Mouse (Mus musculus) stomach, embryonic 14.5 days (tissue): ENCODE measurements around the gene Gm10322. TPM values are rescaled to one million over a fixed set of nuclear protein-coding genes. Genes with fewer than 3 reads are reported as not detected.
A peak's percentile ranks its signal among the peaks of the same experiment; 100 is the strongest.

Experiments used
- ATAC-seq: fragments of 200-750 bp; cut with Nextera tagmentation; 2 replicates; pipeline ENCODE4 v1.8.0; 2017; ENCODE audit warnings: low read depth, moderate TSS enrichment; ENCODE audit not compliant: insufficient number of reproducible peaks, insufficient read depth, low FRiP score
- H3K27ac ChIP-seq: fragments of 300-500 bp; sonication (generic); 2 replicates; pipeline ENCODE4 v1.5.1; 2014; ENCODE audit warnings: mild to moderate bottlenecking, low read length, moderate library complexity, mixed read lengths
- H3K27me3 ChIP-seq: fragments of 300-500 bp; sonication (generic); 2 replicates; pipeline ENCODE4 v1.6.1; 2014; ENCODE audit warnings: low read length, control low read depth, mixed read lengths; ENCODE audit not compliant: control insufficient read depth, insufficient read depth
- H3K36me3 ChIP-seq: fragments of 300-500 bp; sonication (generic); 2 replicates; pipeline ENCODE4 v1.6.1; 2014; ENCODE audit warnings: mild to moderate bottlenecking, control low read depth, low read length, moderate library complexity, mixed read lengths; ENCODE audit not compliant: control insufficient read depth, insufficient read depth
- H3K4me1 ChIP-seq: fragments of 300-500 bp; sonication (generic); 2 replicates; pipeline ENCODE4 v1.6.1; 2014; ENCODE audit warnings: low read length, control low read depth, mixed read lengths; ENCODE audit not compliant: control insufficient read depth, insufficient read depth
- H3K4me2 ChIP-seq: fragments of 300-500 bp; sonication (generic); replicated peaks from 2 replicates; pipeline ENCODE4 v1.6.1; 2014; ENCODE audit warnings: low read depth, low read length, control low read depth
- H3K4me3 ChIP-seq: fragments of 300-500 bp; sonication (generic); 2 replicates; pipeline ENCODE4 v1.5.1; 2014; ENCODE audit warnings: low read depth, low read length, control low read depth
- H3K9ac ChIP-seq: fragments of 300-500 bp; sonication (generic); replicated peaks from 2 replicates; pipeline ENCODE4 v1.6.1; 2014; ENCODE audit warnings: low read depth, mild to moderate bottlenecking, control low read depth, low read length, moderate library complexity, mixed read lengths
- H3K9me3 ChIP-seq: fragments of 300-500 bp; sonication (generic); 2 replicates; pipeline ENCODE4 v1.6.1; 2016; ENCODE audit warnings: low read depth, low read length, control low read depth; ENCODE audit not compliant: control insufficient read depth
- WGBS: fragments of 180-500 bp; shearing (Covaris S2); extraction: QIAGEN DNeasy Blood & Tissue Kit; methylation state at CpG from one replicate; pipeline ENCODE4 v1.1.7; 2014; 5-methylcytosine and 5-hydroxymethylcytosine counted together
- polyA plus RNA-seq: library from polyadenylated mRNA; unstranded; fragments of >200 nt; fragmentation: Nextera tagmentation; extraction: Ambion mirVana; gene quantifications from 2 replicates; pipeline ENCODE4 v1.2.1, GENCODE M21; 2014

Gene Gm10322
- polyA plus RNA-seq, 1 experiment from 2014 or later, result not detected

DNA sequence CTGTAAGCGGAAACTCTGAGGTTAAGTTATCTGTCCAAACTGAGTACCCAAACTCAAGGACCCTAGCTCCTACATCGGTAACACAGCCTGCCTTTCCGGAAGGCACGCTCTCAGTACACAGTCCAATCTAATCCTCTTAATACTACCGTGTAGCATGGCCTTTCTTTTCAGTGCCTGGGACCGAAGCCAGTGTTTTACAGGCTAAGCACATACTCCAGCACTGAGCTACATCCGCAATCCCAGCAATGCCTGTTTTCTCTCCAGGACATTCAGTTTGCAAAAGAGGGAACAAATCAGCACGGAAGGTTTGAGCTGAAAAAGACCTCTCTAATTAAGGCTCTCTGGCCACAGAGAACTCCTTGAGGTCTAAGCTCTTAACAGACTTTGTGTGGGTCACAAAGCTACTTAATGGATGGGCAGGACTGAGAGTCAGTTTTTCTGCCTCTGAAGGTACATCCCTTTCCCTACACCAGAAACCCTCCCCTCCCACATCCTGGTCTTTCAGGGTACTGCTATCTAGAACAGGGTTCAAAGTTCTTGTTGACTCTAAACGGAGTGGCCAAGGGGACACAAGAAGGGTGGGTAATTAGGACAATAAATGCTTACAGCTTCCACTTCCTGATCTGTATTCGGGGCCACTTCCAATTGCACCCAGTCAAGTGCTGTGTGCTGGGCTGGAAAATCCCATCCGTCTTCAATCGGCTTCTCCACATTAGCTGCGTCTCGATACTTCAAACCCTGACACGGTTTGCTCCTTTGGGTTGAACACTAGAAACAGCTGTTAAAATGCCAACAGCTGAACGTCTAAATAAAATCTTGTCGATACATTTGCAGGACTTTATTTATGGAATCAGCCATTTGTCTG is 13.0 kb downstream of the Gm10322 start:
- Histone ChIP-seq H3K27ac (peak overlapping the region; percentile 44; the same call in 1 of the 2 replicates), H3K4me2 (no peak overlapping the region), H3K27me3 (no peaks in the 10 kb centered on the region), H3K4me1 (no peaks in the 10 kb centered on the region), H3K36me3 (no peaks in the 10 kb centered on the region), H3K9ac (no peak overlapping the region), H3K4me3 (no peak overlapping the region), H3K9me3 (no peaks in the 10 kb centered on the region)
- WGBS, result 59% methylated on average over 17 of the region's 17 CpGs
- ATAC-seq, result peak; percentile 86

DNA sequence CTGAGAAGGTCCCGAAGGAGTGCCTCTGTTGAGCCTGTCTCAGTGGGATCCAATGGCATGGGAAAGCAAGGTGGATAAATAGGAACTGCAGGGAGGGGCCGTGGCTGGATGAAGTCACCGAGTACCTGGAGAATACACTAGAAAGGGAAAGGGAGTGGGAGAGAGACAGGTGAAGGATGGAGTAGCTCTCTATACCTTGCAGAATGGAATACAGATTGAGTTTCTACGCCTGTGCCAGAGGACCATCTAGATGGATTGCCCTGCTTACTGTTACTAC is 13.6 kb downstream of the Gm10322 start:
- no peak overlapping the region for H3K4me2 ChIP-seq
- no peaks in the 10 kb centered on the region for H3K36me3 ChIP-seq
- no peaks in the 10 kb centered on the region for H3K4me1 ChIP-seq
- no peaks in the 10 kb centered on the region for H3K27me3 ChIP-seq
- no peak overlapping the region for H3K4me3 ChIP-seq
- 64% methylated on average over 4 of the region's 4 CpGs for WGBS
- no peak overlapping the region for H3K9ac ChIP-seq
- no peaks in the 10 kb centered on the region for H3K9me3 ChIP-seq
- ATAC-seq, result no peak
- peak overlapping the region; percentile 44; the same call in 1 of the 2 replicates for H3K27ac ChIP-seq

- no peak overlapping the region for H3K27ac ChIP-seq
Measured at GRCm38 (mm10) chr10:59636048-59636447, 20.2 kb downstream of the Gm10322 start.

GRCm38 (mm10) chr10:59636751-59637533 is 21.1 kb downstream of the Gm10322 start:
- no peaks in the 10 kb centered on the region for H3K9me3 ChIP-seq
- 57% methylated on average over 16 of the region's 16 CpGs for WGBS
- H3K4me1 ChIP-seq, result 0 out of 2 replicates have a peak, but pooled peaks cover 9% of the 10 kb centered on the region
- peak overlapping the region; percentile 67 for H3K27ac ChIP-seq
- no peaks in the 10 kb centered on the region for H3K36me3 ChIP-seq
- no peak overlapping the region for H3K4me2 ChIP-seq
- no peaks in the 10 kb centered on the region for H3K27me3 ChIP-seq
- no peak overlapping the region for H3K9ac ChIP-seq
- no peak for ATAC-seq
- H3K4me3 ChIP-seq, result no peak overlapping the region

More at GRCm38 (mm10) chr10:59636048-59636447, 20.2 kb downstream of the Gm10322 start:
- Histone ChIP-seq H3K36me3 (no peaks in the 10 kb centered on the region), H3K9ac (no peak overlapping the region), H3K4me3 (no peak overlapping the region), H3K4me1 (0 out of 2 replicates have a peak, but pooled peaks cover 9% of the 10 kb centered on the region), H3K4me2 (no peak overlapping the region), H3K27me3 (no peaks in the 10 kb centered on the region), H3K9me3 (no peaks in the 10 kb centered on the region)
- WGBS, result 85% methylated on average over 2 of the region's 2 CpGs
- ATAC-seq, result no peak

DNA sequence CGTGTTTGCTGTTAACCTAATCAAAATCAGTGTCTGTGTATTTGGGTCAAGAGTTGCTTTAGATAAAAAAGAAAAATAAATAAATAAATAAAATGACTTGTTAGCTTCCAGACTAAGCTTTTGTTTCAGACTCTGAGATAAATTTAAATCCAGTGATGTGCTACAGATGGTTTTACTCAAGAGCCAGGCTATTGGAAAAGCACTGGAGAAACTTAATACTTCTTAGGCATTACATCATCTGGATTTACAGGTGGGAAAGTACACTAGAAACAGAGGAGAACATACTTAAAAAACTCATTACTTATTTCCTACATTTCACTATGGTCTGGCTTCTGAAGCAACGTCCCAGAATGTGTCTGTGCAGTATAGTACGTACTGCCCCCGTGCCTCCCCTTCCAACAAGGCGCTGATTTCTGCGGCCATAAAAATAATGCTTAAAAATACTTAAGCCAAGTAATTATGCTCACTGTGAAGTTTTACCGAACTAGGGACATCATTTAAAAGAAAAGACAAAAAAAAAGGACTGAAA is 21.8 kb downstream of the Gm10322 start:
- H3K9me3 ChIP-seq, result no peaks in the 10 kb centered on the region
- WGBS, result 33% methylated on average over 7 of the region's 7 CpGs
- H3K27me3 ChIP-seq, result no peaks in the 10 kb centered on the region
- ATAC-seq, result no peak; the same call in 1 of the 2 replicates
- no peak overlapping the region for H3K4me2 ChIP-seq
- H3K27ac ChIP-seq, result peak overlapping the region; percentile 67
- H3K36me3 ChIP-seq, result no peaks in the 10 kb centered on the region
- 0 out of 2 replicates have a peak, but pooled peaks cover 9% of the 10 kb centered on the region for H3K4me1 ChIP-seq
- H3K4me3 ChIP-seq, result no peak overlapping the region
- H3K9ac ChIP-seq, result no peak overlapping the region

GRCm38 (mm10) chr10:59638576-59638975 is 22.7 kb downstream of the Gm10322 start:
- H3K4me2 ChIP-seq, result no peak overlapping the region
- no peaks in the 10 kb centered on the region for H3K27me3 ChIP-seq
- H3K4me1 ChIP-seq, result 0 out of 2 replicates have a peak, but pooled peaks cover 9% of the 10 kb centered on the region
- WGBS, result 76% methylated on average over 6 of the region's 6 CpGs
- no peaks in the 10 kb centered on the region for H3K36me3 ChIP-seq
- no peaks in the 10 kb centered on the region for H3K9me3 ChIP-seq
- peak overlapping the region; percentile 23; the same call in 1 of the 2 replicates for H3K27ac ChIP-seq
- H3K4me3 ChIP-seq, result no peak overlapping the region
- ATAC-seq, result no peak
- no peak overlapping the region for H3K9ac ChIP-seq

DNA sequence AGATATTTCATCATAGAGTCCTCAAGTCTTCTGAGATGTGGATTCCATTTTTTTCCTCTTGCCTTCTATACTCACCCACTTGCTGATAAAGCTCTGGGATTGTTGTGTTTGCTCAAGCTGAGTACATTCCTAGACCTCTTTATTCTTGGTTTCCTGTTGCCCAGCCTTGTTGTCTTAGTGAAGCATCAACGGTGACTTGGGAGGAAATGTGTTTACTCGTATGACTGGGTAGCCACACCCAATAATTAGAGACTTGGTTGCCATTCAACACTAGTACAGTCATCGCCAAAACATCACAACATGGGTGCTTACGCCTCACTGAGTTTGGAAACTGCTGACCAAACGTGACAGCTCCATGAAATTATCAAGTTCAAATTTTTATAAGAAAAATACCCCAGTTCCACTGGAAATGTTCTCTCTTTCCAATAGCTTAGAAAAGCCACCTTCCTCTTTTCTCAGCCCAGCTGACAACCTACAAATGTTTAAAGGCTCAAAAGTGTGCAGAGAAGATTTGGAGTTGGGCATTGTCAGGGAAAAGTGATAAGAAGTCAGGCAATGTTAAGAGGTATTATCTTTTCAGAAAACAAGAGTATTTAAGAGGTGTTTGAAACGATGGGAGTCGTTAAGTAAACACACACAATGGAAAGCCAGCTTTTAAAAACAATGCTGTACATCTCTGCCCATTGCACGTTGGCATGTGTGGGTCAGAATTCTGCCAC is 27.0 kb downstream of the Gm10322 start:
- Histone ChIP-seq H3K4me3 (no peak overlapping the region), H3K36me3 (no peaks in the 10 kb centered on the region), H3K9me3 (no peaks in the 10 kb centered on the region), H3K4me2 (no peak overlapping the region), H3K9ac (no peak overlapping the region), H3K27me3 (no peaks in the 10 kb centered on the region), H3K4me1 (0 out of 2 replicates have a peak, but pooled peaks cover 6% of the 10 kb centered on the region), H3K27ac (no peak overlapping the region)
- 72% methylated on average over 8 of the region's 8 CpGs for WGBS
- no peak for ATAC-seq

DNA sequence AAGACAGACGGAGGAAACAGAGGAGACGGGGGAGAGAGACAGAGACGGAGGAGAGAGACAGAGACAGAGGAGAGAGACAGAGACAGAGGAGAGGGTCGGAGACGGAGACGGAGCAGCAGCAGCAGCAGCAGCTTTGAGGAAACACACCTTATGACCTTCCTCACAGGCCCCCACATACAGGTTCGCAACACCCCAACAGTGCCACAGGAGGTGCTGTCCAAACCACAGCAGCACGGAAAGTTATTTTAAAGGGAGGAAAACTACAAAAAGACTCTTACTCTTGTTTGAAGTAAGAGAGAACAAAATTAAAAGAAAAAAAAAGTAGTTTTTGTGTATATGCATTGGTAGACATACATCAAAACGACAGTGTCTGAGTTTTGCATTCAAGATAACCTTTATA is 27.8 kb downstream of the Gm10322 start:
- ATAC-seq, result no peak
- 0 out of 2 replicates have a peak, but pooled peaks cover 4% of the 10 kb centered on the region for H3K4me1 ChIP-seq
- no peaks in the 10 kb centered on the region for H3K27me3 ChIP-seq
- 76% methylated on average over 9 of the region's 9 CpGs for WGBS
- H3K9me3 ChIP-seq, result no peaks in the 10 kb centered on the region
- H3K4me2 ChIP-seq, result no peak overlapping the region
- no peak overlapping the region for H3K9ac ChIP-seq
- H3K36me3 ChIP-seq, result no peaks in the 10 kb centered on the region
- no peak overlapping the region for H3K27ac ChIP-seq
- no peak overlapping the region for H3K4me3 ChIP-seq
